Mouse (Mus musculus) liver (tissue): Measurements from ENCODE around the gene Tlcd2.

Experiments used
- DNase-seq: peaks from one replicate; pipeline ENCODE4 v3.0.0-alpha.2; 2020; ENCODE audit warnings: mixed read lengths

Gene Tlcd2

DNA sequence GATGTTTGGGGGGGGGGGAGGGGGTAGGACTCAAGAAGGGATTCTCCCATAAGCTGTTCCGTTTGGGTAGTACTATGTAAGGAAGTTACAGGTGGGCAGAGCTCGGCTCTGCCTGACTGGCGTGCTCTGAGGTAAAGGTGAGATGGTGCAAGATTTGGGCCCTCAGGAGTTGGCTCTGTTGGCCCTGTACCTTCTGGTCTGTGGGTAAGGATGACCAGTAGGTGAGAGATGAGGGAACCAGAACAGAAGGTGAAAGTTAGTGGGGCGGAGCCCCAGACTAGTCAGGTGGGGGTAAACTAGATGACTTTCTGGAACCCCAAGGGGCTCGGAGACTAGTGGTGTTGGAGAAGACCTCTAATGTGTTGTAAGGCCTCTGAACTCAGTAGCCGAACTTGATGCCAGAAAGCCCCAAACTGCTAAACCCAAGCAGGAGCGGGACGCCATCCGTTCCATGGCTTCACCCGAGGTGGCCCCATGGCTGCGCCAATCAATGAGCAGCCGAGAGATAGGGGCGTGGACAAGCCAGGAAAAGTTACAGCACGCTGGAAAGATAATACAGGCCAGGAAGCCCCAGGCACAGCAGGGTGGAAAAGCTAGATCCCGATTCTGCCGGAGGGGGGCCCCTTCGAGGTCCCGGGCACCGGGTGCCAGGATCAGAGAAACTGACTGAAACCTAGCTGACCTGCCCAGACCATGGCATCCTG, 6.1 kb downstream of the Tlcd2 start:
- DNase-seq = peak; percentile 86

DNA sequence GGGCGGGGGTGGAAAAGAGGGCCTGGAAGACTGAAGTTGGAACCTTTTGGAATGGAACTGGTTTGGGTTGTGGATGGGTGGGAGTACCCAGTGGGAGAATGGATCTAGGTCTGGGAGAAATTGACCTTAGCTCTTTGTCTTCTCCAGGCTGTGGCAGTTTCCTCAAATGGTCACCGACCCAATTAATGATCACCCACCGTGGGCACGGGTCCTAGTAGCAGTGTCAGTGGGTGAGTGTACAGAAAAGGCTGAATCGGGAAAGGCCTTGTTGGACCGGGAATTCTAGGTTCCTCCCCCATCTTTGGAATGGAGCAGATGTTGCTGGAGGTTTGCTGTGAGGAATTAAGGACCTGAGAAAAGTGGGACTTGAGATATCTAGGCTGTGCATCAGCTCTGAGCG, 6.9 kb downstream of the Tlcd2 start:
- no peak for DNase-seq

DNA sequence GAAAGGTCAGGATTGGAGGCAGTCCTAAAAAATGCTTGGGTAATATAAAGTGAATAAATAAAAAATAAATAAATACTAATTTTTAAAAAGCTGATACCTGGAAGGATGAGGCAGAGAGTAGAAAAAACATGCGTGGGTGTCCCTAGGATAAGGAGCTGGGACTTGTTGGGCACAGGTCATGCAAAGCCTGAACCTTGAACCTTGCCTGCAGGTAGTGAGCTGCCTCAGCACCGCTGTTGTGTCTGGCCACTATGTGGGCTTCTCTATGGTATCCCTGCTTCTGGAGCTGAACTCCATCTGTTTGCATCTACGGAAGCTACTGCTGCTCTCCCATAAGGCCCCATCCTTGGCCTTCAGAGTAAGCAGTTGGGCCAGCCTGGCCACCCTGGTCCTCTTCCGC, 7.7 kb downstream of the Tlcd2 start:
- no peak for DNase-seq

DNA sequence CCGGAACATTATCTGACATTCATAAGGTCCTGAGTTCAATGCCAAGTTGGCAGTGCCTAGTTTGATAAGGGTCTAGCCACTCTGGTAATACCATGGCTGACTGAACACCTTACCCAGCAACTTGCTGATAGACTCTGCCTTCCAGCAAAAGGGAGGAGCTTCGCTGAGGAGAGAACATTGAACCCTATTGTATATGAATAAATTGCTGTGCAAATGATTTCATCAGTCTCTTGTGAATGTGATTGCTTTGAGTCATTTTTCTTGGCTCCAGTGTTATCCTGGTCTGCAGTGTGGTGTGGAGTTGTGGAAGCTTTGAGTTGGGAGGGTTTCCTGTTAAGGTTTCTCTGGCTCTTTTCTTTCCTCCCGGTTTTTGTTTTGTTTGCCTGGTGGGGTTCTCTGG, 9.2 kb downstream of the Tlcd2 start:
- DNase-seq = no peak

DNA sequence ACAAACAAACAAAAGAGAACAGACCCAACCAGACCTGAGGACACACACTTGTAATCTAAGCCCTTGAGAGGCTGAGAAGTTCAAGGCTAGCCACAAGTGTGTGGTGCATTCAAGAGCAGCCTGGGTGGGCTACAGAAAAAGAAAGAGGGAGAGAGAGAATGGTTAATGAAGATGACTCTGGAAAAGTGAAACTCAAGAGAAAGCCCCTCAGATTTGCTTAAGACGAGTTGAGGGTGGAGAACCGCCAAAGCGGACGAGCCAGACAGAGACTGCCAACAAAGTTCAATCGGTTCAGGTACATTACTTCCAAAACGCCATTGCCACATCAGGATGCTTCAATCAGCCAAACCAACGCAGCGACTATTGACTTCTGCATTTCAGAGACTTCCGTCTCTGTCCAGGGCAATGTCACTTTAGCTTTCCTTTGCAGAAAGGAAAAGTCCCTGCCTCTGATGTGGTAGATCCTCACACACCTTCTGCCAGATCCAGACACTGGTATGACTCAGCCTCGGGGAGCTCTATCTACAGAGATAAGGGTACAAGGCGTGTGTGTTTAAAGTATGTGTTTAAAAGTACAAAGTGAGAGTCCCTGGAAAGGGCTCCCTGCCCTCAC, 11.1 kb downstream of the Tlcd2 start:
- DNase-seq = no peak

DNA sequence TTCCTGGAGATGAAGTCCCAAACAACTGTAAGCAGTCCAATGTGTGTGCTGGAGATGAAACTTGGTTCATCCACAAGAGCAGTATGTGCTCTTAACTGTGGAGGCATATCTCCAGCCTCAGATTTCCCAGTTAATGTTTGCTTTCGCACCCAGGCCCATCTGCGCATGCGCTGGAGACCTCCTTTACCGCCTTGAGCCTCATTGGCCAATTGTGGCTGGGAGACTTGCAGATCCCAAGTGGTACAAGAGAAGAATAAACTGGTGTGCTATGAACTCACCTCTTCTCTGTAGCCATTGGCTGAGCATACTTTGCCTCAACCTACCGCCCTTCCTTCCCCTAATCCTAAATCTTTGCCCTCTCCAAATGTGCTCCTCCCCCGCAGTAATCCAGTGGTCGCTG, 11.9 kb downstream of the Tlcd2 start:
- no peak for DNase-seq

DNA sequence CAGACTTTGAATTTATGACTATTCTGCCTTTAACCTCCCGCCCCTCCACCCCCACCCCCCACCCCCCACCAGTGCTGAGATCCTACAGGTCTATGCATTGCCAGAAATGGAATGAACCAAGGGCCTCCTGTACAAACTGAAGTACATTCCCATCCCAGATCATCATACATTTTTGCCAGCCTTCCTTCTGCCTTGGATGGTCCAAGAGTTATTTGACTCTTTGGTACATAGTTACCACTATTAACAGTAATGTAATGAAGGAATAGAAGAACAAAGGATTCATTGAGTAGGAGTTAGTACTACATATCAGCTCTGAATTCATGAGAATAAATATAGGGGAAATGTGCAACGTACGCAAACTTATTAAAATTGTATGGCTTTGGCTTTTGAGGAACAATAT, 24.7 kb downstream of the Tlcd2 start:
- DNase-seq = no peak

DNA sequence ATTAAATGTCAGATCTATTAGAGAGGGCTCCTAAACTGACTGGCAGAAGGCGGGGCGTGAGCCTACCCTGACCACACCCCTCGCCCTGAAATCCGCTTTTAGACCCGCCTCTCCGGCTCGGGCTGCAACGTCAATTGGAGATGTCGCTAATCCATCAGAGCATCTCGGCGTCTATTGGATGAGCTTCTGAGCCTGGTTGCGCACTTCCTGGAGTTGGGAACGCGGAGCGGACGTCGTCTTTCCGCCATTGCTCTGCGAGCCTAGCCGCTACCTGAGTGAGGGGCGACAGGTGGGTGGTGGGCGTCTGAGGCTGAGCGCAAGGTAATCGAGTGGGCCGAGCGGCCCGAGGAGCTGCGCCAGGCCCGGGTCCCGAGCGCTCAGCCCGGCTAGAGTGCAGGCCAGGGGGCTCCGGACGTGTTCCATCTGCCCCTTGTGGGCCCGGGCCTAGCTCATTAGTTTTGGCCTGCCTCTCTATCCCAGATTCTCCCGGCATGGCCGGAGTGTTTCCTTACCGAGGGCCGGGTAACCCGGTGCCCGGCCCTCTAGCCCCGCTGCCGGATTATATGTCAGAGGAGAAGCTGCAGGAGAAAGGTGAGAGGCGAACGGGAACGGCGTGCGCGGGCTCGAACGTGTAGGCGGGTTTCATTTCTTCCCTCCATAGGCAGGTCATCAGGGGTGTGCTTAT, 25.2 kb downstream of the Tlcd2 start, which contains the start of gene Prpf8:
Gene Prpf8, plus strand, starts transcription at position 216 of the 685 bp plus-strand sequence.
- DNase-seq = peak; percentile 96

DNA sequence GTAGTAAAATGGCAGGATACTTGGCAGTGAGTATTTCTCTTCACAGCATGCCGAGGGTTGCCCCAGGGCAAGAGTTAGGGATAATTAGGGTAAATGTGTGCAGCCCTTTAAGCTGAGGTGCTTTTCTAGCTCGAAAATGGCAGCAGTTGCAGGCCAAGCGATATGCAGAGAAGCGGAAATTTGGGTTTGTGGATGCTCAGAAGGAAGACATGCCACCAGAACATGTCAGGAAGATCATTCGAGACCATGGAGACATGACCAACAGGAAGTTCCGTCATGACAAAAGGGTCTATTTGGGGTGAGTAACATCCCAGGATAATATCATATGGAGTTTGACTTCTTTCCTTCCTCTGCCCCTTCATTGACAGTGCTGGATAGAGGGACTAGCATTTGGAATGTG, 26.0 kb downstream of the Tlcd2 start:
- no peak for DNase-seq

DNA sequence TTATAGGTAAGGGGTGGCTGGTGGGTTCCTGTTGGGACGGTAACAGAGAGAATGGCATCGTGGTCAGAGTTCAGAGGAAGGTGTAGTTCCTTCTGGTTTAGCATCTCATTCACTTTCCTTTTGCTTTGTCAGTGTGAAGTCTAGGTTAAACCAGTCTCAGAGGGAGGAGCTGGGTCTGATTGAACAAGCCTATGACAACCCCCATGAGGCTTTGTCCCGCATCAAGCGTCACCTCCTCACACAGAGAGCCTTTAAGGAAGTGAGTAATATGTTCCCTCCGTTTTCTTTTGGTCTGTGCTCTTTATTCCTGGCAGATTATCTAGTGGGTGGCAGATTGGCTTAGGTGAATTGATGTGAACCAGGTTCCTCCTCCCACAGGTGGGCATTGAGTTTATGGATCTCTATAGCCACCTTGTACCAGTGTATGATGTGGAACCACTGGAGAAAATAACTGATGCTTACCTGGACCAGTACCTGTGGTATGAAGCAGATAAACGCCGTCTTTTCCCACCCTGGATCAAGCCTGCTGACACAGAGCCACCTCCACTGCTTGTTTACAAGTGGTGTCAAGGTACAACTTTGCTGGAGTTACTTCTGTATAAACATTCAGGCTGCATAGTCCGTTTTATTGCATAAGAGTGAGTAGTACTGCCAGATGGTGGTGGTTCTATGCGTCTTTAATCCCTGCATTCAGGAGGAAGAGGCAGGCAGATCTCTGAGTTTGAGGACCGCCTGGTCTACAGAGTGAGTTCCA, 33.0 kb downstream of the Tlcd2 start:
- no peak for DNase-seq

DNA sequence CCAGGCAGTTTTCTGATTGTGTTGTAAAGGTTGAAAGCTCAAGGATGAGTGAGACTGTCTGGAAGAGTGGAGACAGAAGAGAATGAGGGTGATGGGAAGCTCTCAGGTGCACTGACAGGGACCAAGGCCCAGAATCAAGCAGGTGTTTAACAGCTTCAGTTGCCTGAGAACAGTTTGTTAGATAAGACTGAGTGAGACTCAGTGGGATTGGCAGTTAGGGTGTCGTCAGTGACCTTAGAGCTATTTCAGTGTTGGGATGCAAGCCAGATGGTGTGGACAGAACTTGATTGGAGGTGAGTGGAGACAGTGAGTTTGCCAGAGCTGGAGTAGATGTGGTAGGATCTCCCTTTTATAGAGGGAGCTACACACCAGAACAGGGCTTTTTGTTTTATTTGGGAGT, 36.6 kb downstream of the Tlcd2 start:
- DNase-seq = no peak

DNA sequence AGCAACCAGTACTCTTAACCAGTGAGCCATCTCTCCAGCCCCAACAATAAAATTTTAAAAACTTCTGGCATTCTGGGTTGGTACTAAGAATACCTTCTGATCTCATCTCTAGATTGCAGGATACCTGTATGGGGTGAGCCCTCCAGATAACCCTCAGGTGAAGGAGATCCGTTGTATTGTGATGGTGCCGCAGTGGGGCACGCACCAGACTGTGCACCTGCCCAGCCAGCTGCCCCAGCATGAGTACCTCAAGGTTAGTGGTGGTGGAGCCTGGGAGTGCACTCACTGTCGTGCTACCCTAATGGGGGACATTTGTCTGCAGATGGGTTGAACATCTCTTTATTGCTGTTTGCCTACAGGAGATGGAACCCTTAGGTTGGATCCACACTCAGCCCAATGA, 46.6 kb downstream of the Tlcd2 start:
- no peak for DNase-seq

DNA sequence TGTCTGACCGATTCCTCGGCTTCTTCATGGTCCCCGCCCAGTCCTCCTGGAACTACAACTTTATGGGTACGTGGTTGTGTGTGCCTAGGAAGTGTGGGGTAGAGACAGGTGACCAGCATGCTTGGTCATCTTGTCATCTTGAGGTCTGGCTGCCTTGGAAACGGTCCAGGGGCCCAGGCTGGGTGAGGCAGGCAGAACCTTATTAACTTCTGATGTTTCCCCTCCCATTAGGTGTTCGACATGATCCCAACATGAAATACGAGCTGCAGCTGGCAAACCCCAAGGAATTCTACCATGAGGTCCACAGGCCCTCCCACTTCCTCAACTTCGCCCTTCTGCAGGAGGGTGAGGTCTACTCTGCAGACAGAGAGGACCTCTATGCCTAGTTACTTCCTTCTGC, 47.4 kb downstream of the Tlcd2 start:
- DNase-seq = no peak

DNA sequence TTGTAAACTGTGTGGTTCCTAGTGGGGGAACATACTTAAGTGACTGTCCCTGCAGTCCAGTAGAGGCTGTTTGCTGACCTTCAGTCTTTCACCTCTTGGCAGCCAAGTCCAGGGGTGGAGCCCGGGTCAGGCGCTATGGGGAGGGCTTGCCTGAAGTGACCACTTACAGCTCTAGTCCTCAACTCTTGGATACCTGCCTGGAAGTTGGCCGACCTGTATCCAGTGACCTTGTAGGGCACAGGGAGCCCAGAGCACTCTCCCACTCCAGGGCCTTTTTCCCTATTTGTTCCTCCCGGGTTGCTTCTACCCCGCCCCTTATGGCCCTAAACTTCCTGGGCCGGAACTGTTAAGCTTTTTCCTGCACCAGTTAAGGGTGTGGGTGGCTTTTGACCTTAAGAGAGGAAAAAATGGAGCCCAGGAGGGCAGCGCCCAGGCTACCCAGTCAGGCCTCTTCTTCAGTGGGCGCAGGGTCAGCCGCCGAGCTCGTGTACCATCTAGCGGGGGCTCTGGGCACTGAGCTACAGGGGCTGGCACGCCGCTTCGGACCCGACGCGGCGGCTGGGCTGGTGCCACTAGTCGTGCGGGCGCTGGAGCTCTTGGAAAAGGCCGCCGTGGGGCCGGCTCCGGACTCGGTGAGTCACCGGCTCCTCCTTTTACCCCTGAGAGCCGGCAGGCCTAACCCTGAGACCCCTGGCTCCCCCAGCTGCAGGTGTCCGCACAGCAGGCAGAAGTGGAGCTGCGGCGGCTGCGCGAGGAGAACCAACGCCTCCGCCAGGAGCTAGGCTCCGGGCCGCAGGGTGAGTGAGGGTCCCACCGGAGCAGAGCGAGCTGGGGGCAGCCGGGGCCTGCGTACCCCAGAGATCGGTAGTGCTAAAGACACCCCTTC, 48.5 kb downstream of the Tlcd2 start, which contains the start of gene Rilp:
Gene Rilp, plus strand, starts transcription at position 354 of the 886 bp plus-strand sequence.
- peak; percentile 58 for DNase-seq

DNA sequence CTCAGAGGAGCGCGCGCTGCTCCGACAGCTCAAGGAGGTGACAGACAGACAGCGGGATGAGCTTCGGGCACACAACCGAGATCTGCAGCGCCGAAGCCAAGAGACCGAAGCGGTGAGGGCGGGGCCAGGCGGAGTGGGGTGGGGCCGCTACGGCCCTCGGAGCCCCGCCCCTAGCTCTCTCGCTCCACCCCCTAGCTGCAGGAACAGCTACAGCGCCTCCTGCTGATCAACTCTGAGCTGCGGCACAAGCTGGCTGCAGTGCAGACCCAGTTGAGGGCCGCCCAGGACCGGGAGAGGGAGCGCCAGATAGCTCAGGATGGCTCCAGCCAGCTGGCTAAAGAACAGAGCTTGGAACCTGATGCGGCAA, 49.1 kb downstream of the Tlcd2 start:
- peak; percentile 94 for DNase-seq

DNA sequence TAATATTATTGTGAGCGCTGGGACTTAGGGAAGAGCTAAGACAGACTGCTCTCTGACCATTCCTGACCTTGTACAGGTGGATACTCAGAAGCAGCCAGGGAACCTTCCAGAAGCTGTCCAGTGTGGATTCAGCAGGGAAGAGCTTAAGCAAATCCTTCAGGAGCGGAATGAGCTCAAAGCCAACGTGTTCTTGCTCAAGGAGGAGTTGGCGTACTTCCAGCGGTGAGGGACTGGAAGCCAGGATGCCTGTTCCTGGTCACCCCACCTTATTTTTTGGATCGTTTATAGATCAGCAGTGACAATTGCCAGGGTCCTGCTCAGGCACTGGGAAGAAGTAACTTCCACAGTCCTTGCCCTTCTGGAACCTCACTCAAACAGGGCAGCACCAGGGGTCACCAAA, 49.7 kb downstream of the Tlcd2 start:
- DNase-seq = no peak

DNA sequence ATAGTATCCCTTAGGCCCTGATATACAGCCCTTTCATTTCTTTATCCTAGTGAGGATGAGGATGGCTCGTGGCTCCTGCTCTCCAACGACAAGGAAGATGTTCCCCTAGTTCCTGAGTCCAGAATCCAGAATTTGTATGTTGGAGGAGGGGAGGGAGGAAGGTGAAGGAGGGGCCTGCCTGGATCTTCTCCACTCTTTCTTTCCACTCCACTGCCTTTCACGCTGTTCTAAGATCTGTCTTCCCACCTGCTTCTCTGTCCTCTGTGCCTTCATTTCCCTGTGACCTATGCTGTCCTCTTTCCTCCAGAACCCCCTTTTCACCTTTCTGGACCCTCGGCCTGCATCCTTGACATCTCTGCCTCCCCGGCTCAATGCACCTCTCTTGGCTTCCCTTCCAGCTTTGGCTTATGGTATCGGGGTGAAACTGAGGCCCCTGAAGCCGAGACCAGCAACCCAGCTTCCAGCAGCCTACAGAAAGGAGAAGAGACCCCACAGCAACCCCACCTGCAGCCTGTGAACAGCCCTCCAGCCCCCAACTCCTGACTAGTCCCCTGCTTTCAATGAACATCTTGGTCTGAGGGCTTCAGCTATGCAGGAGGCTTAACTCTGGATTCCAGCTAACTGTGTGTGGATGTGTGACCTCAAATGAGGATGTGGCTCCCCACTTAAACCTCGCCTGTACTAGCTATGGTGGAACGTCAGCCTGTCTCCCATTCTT, 50.9 kb downstream of the Tlcd2 start:
- DNase-seq = no peak

DNA sequence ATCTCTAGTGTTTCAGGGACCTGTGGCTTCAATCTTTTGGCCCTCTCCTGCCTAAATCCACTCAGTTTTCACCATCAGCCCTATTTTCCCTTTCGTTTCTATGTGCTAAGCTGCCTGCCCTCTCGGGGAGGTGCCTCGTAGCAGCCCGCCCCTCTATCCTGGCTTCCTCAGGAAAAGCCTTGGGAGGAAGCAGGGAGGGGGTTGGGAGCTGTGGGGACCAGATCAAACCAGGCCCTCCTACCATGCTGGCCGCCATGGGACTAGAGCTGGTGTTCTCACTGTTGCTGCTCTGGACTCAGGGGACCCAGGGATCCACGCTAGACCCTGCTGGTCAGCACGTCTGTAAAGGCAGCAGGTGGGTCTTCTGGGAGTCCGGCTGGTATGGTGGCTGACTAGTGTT, 51.8 kb downstream of the Tlcd2 start, which contains the start of gene Scarf1:
Gene Scarf1, plus strand, starts transcription at position 205 of the 400 bp plus-strand sequence.
- peak; percentile 43 for DNase-seq

DNA sequence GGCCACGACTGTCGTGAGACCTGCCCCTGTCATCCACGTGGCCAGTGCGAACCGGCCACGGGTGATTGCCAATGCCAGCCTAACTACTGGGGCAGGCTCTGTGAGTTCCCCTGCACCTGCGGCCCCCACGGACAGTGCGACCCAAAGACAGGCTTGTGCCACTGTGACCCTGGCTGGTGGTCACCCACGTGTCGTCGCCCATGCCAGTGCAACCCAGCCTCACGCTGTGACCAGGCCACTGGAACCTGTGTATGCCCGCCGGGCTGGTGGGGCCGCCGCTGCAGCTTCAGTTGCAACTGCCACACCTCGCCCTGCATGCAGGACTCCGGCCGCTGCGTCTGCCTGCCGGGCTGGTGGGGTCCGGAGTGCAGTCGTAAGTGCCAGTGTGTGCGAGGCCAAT, 53.7 kb downstream of the Tlcd2 start:
- DNase-seq = no peak

DNA sequence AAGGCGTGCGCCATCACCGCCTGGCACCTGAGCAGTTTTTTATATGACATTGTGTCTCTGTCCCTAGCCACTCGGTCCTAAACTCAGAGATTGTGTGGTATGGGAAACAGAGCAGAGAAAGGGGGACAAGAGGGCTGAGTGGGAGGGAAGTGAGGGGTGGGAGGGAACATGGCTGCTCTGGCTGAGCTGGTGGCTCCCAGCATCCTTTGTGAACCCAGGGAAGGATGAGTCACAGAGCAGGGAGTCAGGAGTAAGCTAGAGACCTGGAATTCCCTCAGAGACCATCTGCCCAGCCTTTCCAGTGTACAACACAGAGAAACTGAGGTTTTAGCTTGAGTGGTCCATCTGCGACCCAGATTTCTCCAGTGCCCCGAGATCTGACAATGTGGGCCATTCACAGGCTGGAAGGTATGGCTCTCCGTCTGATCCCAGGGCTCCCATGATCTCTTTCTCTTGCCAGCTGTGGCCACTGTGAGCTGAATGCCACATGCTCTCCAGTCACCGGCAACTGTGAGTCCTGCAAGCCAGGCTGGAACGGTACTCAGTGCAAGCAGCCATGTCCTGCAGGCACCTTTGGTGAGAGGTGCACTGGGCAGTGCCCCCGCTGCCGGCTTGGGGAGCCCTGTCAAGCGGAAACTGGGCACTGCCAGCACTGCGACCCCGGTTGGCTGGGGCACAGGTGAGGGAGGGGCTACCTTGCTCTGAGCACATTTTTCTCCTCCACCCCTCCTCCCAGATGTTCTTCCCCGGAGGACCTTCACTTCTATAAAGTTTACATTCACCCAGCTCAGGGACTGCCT, 58.5 kb downstream of the Tlcd2 start:
- no peak for DNase-seq
